Mouse (Mus musculus): ENCODE data around the gene Lrfn5. TPM values are rescaled to one million over a fixed set of nuclear protein-coding genes. Genes with fewer than 3 reads are reported as not detected.

Gene Lrfn5
- total and polyA plus RNA-seq, 3 experiments: not detected

- peaks cover 31% of the 10 kb centered on the region for H3K9me3 ChIP-seq (replicated peaks; ENCODE audit: low read length)
- dilution Hi-C loops (cut with MboI; ENCODE audit: extremely low pct_ligation_motif_present, extremely low pct_unique_long_range_greater_than_20kb, low sequenced_read_pairs): no loop called here
- in situ Hi-C loops (cut with MboI; ENCODE audit: low pct_ligation_motif_present, low pct_unique_long_range_greater_than_20kb, low sequenced_read_pairs): no loop called here
Observed at GRCm38 (mm10) chr12:61579949-61580348, 57.0 kb downstream of the Lrfn5 start.

GRCm38 (mm10) chr12:61600305-61600704, 77.4 kb downstream of the Lrfn5 start:
- no peak for TF ChIP-seq MXI1 (IDR thresholded peaks at IDR 0.05; ENCODE audit: low read depth, low read length)
- TF ChIP-seq CTCF (conservative IDR thresholded peaks at IDR 0.05 in 1 of 2, IDR thresholded peaks at IDR 0.05 in 1 of 2; ENCODE audit: low read depth in 2 of 2, low read length in 2 of 2): no peak
- no peak for TF ChIP-seq POLR2A (IDR thresholded peaks at IDR 0.05; ENCODE audit: low read depth, low read length)
- no peak for TF ChIP-seq IRF4 (IDR thresholded peaks at IDR 0.05; ENCODE audit: low read depth, low read length)
- no peak for TF ChIP-seq ZNF384 (IDR thresholded peaks at IDR 0.05; ENCODE audit: low read depth, low read length)
- no peak for TF ChIP-seq NELFE (IDR thresholded peaks at IDR 0.05; ENCODE audit: low read depth, low read length)
- TF ChIP-seq TBP (conservative IDR thresholded peaks at IDR 0.05; ENCODE audit: low read depth, low read length): no peak
- no peak for TF ChIP-seq SIN3A (IDR thresholded peaks at IDR 0.05; ENCODE audit: low read length)
- no peak for TF ChIP-seq ZMIZ1 (IDR thresholded peaks at IDR 0.05; ENCODE audit: low read depth, low read length)
- TF ChIP-seq BHLHE40 (IDR thresholded peaks at IDR 0.05; ENCODE audit: low read depth, low read length): no peak
- TF ChIP-seq CHD2 (IDR thresholded peaks at IDR 0.05; ENCODE audit: low read length): no peak
- no peak for TF ChIP-seq MYC (IDR thresholded peaks at IDR 0.05; ENCODE audit: low read depth, low read length)
- TF ChIP-seq ELF1 (IDR thresholded peaks at IDR 0.05; ENCODE audit: low read depth, low read length): no peak
- TF ChIP-seq RCOR1 (conservative IDR thresholded peaks at IDR 0.05; ENCODE audit: low read depth, low read length): no peak
- TF ChIP-seq JUN (IDR thresholded peaks at IDR 0.05; ENCODE audit: insufficient read depth, low read depth, low read length): no peak
- dilution Hi-C loops (cut with MboI; ENCODE audit: extremely low pct_ligation_motif_present, extremely low pct_unique_long_range_greater_than_20kb, low sequenced_read_pairs) (no loop called here), in situ Hi-C loops (cut with MboI; ENCODE audit: low pct_ligation_motif_present, low pct_unique_long_range_greater_than_20kb, low sequenced_read_pairs) (no loop called here)
- DNase-seq (ENCODE audit: extremely low read depth): no peak
- no peak overlapping the region for H3K9ac ChIP-seq (ENCODE audit: insufficient read depth, low read depth)
- H3K36me3 ChIP-seq (replicated peaks in 1 of 2; ENCODE audit: control insufficient read depth in 1 of 2, insufficient read depth in 1 of 2, low read length in 1 of 2): no peaks in the 10 kb centered on the region
- H3K4me3 ChIP-seq (replicated peaks in 1 of 3; ENCODE audit: low read depth in 2 of 3, low read length in 2 of 3, poor library complexity in 1 of 3): no peak overlapping the region
- H3K9me3 ChIP-seq (replicated peaks; ENCODE audit: low read length): peaks cover 10% of the 10 kb centered on the region
- H3K79me2 ChIP-seq (replicated peaks; ENCODE audit: control insufficient read depth, extremely low read depth, insufficient read depth, poor library complexity, severe bottlenecking): no peaks in the 10 kb centered on the region
- no peak overlapping the region for H3K4me2 ChIP-seq (ENCODE audit: insufficient read depth, low read depth, poor library complexity, severe bottlenecking)
- no peaks in the 10 kb centered on the region for H3K4me1 ChIP-seq (ENCODE audit: control insufficient read depth in 1 of 2, insufficient read depth in 2 of 2)
- no peak overlapping the region for H3K27ac ChIP-seq (ENCODE audit: insufficient read depth, low read depth)
- H3K27me3 ChIP-seq (replicated peaks): no peaks in the 10 kb centered on the region

More at GRCm38 (mm10) chr12:61579949-61580348, 57.0 kb downstream of the Lrfn5 start:
- no peak overlapping the region for H3K4me2 ChIP-seq (ENCODE audit: insufficient read depth, low read depth, poor library complexity, severe bottlenecking)
- H3K4me3 ChIP-seq (replicated peaks in 1 of 3; ENCODE audit: low read depth in 2 of 3, low read length in 2 of 3, poor library complexity in 1 of 3): no peak overlapping the region
- TF ChIP-seq MAFK (IDR thresholded peaks at IDR 0.05; ENCODE audit: insufficient replicate concordance, low read length) (no peak), SMC3 (IDR thresholded peaks at IDR 0.05; ENCODE audit: low read depth, low read length) (no peak), CHD2 (IDR thresholded peaks at IDR 0.05; ENCODE audit: low read length) (no peak), ZMIZ1 (IDR thresholded peaks at IDR 0.05; ENCODE audit: low read depth, low read length) (no peak), ZKSCAN1 (IDR thresholded peaks at IDR 0.05; ENCODE audit: borderline replicate concordance, low read depth, low read length) (no peak), IRF4 (IDR thresholded peaks at IDR 0.05; ENCODE audit: low read depth, low read length) (no peak), JUND (conservative IDR thresholded peaks at IDR 0.05; ENCODE audit: low read depth, low read length) (no peak), MXI1 (IDR thresholded peaks at IDR 0.05; ENCODE audit: low read depth, low read length) (no peak), RAD21 (IDR thresholded peaks at IDR 0.05; ENCODE audit: low read depth, low read length) (no peak), CTCF (conservative IDR thresholded peaks at IDR 0.05 in 1 of 2, IDR thresholded peaks at IDR 0.05 in 1 of 2; ENCODE audit: low read depth in 2 of 2, low read length in 2 of 2) (no peak), ETS1 (conservative IDR thresholded peaks at IDR 0.05; ENCODE audit: low read depth, low read length) (no peak)
- DNase-seq (ENCODE audit: extremely low read depth): no peak
- H3K27me3 ChIP-seq (replicated peaks): no peaks in the 10 kb centered on the region
- no peaks in the 10 kb centered on the region for H3K36me3 ChIP-seq (replicated peaks in 1 of 2; ENCODE audit: control insufficient read depth in 1 of 2, insufficient read depth in 1 of 2, low read length in 1 of 2)
- no peak overlapping the region for H3K9ac ChIP-seq (ENCODE audit: insufficient read depth, low read depth)
- H3K79me2 ChIP-seq (replicated peaks; ENCODE audit: control insufficient read depth, extremely low read depth, insufficient read depth, poor library complexity, severe bottlenecking): no peaks in the 10 kb centered on the region
- H3K27ac ChIP-seq (ENCODE audit: insufficient read depth, low read depth): no peak overlapping the region
- H3K4me1 ChIP-seq (ENCODE audit: control insufficient read depth in 1 of 2, insufficient read depth in 2 of 2): no peaks in the 10 kb centered on the region
